Mouse (Mus musculus): ENCODE results near the gene Habp4. TPM values are rescaled to one million over a fixed set of nuclear protein-coding genes. Genes with fewer than 3 reads are reported as not detected.

The Habp4 gene
- total and polyA plus RNA-seq, 3 experiments = 12.4 to 33.9 (median 22.0) TPM

DNA sequence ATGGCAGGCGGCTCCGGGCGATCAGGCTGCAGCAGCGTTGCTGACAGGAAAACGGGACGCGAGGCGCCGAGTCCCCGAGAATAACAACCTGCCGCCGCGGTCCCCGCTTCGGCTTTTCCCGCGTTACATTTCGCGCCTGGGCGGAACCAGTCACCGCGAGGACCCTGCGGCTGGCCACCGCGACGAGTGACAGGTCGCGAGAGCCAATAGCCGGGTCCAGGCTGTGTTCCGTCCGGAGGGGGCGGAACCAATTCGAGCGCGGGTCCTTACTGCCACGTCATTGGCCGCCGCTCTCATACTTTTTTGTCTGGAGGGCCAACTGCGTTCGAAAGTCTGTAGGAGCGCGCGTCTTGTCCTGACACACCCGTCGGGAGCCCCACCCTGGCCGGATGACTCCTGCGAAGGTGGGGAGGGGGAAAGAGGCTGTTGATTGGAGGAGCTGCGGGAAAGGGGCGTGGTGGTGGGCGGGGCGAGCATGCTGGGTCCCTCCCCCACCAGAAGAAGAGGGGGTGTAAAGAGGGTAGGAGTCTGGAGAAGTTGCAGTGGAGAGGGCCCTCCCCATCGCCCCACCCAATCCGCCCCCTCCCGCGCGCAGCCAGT, 8.4 kb upstream of the Habp4 start, which contains the start of gene Zfp367:
Gene Zfp367, minus strand, starts transcription at position 120 of the 600 bp plus-strand sequence.
- Histone ChIP-seq H3K9me3 (replicated peaks) (no peaks in the 10 kb centered on the region), H3K27me3 (ENCODE audit: insufficient read depth, low read length) (no peaks in the 10 kb centered on the region), H3K36me3 (replicated peaks) (peaks cover 17% of the 10 kb centered on the region), H3K4me3 (ENCODE audit: low read depth, low read length) (peak within 1 kb of the TSS; percentile 99), H3K4me1 (ENCODE audit: insufficient read depth, low read depth, low read length) (peaks cover 37% of the 10 kb centered on the region)
- ATAC-seq (ENCODE audit: extremely low read depth, insufficient number of reproducible peaks, low FRiP score, poor library complexity, severe bottlenecking) (peak; percentile 92), DNase-seq (ENCODE audit: low spot score) (peak; percentile 90)
- TF ChIP-seq CTCF (IDR thresholded peaks at IDR 0.05; ENCODE audit: low read depth, low read length) (no peak), TAL1 (conservative IDR thresholded peaks at IDR 0.05; ENCODE audit: low read depth, low read length) (no peak), GATA1 (IDR thresholded peaks at IDR 0.05; ENCODE audit: borderline replicate concordance, low read length) (no peak), POLR2AphosphoS5 (IDR thresholded peaks at IDR 0.05; ENCODE audit: insufficient replicate concordance, low read depth, low read length) (no peak), GATA2 (IDR thresholded peaks at IDR 0.05; ENCODE audit: borderline replicate concordance, low read depth, low read length) (no peak)

DNA sequence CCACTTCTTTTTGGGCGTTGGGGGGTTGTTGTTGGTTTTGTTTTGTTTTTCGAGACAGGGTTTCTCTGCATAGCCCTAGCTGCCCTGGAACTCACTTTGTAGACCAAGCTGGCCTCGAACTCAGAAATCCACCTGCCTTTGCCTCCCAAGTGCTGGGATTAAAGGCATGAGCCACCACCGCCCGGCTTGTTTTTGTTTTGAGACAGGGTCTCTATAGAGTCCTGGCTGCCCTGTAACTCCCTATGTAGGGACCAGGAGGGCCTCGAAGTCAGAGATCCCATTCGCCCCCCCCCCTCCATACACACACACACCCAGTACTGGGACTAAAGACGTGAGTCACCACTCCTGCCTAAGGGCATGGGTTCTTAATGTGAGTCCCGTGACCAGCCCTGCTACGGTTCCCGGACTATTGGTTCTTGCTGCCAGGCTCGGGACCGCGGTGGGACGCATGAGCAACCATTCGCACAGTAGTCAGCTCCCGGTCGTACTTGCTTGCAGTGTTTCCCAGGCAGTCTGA, 7.8 kb upstream of the Habp4 start:
- no peak for TF ChIP-seq GATA1 (IDR thresholded peaks at IDR 0.05; ENCODE audit: borderline replicate concordance, low read length)
- ATAC-seq (ENCODE audit: extremely low read depth, insufficient number of reproducible peaks, low FRiP score, poor library complexity, severe bottlenecking) (peak; percentile 24; the same call in 1 of the 2 replicates), DNase-seq (ENCODE audit: low spot score) (no peak)
- no peaks in the 10 kb centered on the region for H3K9me3 ChIP-seq (replicated peaks)
- H3K36me3 ChIP-seq (replicated peaks) = peaks cover 15% of the 10 kb centered on the region
- peak overlapping the region; percentile 99 for H3K4me3 ChIP-seq (ENCODE audit: low read depth, low read length)
- peaks cover 35% of the 10 kb centered on the region for H3K4me1 ChIP-seq (ENCODE audit: insufficient read depth, low read depth, low read length)
- H3K27me3 ChIP-seq (ENCODE audit: insufficient read depth, low read length) = no peaks in the 10 kb centered on the region

DNA sequence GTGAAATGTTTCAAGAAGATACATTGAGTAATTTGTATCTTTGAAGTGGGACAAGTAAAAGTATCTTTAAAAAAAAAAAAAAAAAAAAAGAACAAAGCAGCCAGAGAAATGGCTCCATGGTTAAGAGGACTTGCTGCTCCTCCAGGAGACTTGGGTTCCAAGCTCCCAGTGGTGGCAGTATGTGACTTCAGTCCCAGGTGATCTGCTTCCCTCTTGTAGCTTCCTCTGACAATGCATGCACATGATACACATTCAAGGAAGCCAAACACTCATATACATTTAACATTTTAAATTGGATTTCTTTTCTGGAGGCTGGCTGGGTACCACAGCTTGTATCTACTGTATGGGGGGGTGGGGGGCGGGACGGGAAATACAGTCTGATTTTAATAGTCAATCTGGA, 7.0 kb upstream of the Habp4 start:
- ATAC-seq (ENCODE audit: extremely low read depth, insufficient number of reproducible peaks, low FRiP score, poor library complexity, severe bottlenecking) (no peak), DNase-seq (ENCODE audit: low spot score) (no peak)
- peaks cover 10% of the 10 kb centered on the region for H3K36me3 ChIP-seq (replicated peaks)
- H3K27me3 ChIP-seq (ENCODE audit: insufficient read depth, low read length) = no peaks in the 10 kb centered on the region
- no peak for TF ChIP-seq CTCF (IDR thresholded peaks at IDR 0.05; ENCODE audit: low read depth, low read length)
- no peak for TF ChIP-seq GATA1 (IDR thresholded peaks at IDR 0.05; ENCODE audit: borderline replicate concordance, low read length)
- no peak for TF ChIP-seq POLR2AphosphoS5 (IDR thresholded peaks at IDR 0.05; ENCODE audit: insufficient replicate concordance, low read depth, low read length)
- no peak for TF ChIP-seq TAL1 (conservative IDR thresholded peaks at IDR 0.05; ENCODE audit: low read depth, low read length)
- no peak for TF ChIP-seq GATA2 (IDR thresholded peaks at IDR 0.05; ENCODE audit: borderline replicate concordance, low read depth, low read length)
- H3K4me3 ChIP-seq (ENCODE audit: low read depth, low read length) = no peak overlapping the region
- H3K4me1 ChIP-seq (ENCODE audit: insufficient read depth, low read depth, low read length) = peaks cover 27% of the 10 kb centered on the region
- no peaks in the 10 kb centered on the region for H3K9me3 ChIP-seq (replicated peaks)

DNA sequence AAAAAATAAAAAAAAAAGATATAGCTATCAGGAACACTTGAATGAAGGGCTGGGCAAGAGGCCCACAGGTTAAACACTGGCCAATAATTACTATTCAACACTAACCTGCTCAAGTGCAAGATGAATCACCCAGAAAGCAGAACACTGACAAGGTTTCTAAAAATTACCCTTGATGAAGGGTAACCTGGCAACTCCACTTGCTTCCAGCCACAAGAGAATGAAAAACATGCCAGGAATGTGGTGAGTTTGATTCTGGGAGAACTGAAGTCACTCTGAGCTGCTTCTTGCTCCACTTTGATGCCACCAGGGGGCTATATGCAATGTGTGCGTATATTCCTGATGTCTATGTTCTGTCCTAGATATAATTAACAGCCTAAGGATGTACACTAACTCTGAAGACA, 6.5 kb upstream of the Habp4 start:
- ATAC-seq (ENCODE audit: extremely low read depth, insufficient number of reproducible peaks, low FRiP score, poor library complexity, severe bottlenecking) = no peak
- no peak for DNase-seq (ENCODE audit: low spot score)
- no peak overlapping the region for H3K4me3 ChIP-seq (ENCODE audit: low read depth, low read length)

DNA sequence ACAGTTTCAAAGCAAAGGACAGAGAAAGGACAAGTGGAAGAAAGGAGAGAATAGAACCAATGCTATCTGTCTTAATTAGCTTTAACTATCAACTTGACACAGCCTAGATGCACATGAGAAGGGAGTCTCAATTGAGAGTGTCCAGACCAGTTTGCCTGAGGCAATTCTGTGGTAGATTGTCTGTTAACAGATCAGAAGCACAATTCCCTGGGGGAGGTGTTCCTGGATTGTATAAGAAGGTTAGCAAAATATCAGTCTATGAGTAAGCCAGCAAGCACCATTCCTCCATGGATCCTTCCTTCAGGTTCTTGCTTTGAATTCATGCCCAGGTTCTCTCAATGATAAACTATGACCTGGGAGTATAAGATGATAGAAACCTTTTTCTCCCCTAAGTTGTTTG, 4.7 kb upstream of the Habp4 start:
- peaks cover 27% of the 10 kb centered on the region for H3K4me1 ChIP-seq (ENCODE audit: insufficient read depth, low read depth, low read length)
- H3K4me3 ChIP-seq (ENCODE audit: low read depth, low read length) = no peak overlapping the region
- no peak for TF ChIP-seq POLR2AphosphoS5 (IDR thresholded peaks at IDR 0.05; ENCODE audit: insufficient replicate concordance, low read depth, low read length)
- no peak for ATAC-seq (ENCODE audit: extremely low read depth, insufficient number of reproducible peaks, low FRiP score, poor library complexity, severe bottlenecking)
- H3K36me3 ChIP-seq (replicated peaks) = no peaks in the 10 kb centered on the region
- no peaks in the 10 kb centered on the region for H3K9me3 ChIP-seq (replicated peaks)
- DNase-seq (ENCODE audit: low spot score) = no peak
- H3K27me3 ChIP-seq (ENCODE audit: insufficient read depth, low read length) = no peaks in the 10 kb centered on the region

More for the DNA sequence above, 6.5 kb upstream of the Habp4 start:
- peaks cover 6% of the 10 kb centered on the region for H3K36me3 ChIP-seq (replicated peaks)
- no peak for TF ChIP-seq GATA1 (IDR thresholded peaks at IDR 0.05; ENCODE audit: borderline replicate concordance, low read length)
- no peak for TF ChIP-seq POLR2AphosphoS5 (IDR thresholded peaks at IDR 0.05; ENCODE audit: insufficient replicate concordance, low read depth, low read length)
- TF ChIP-seq TAL1 (conservative IDR thresholded peaks at IDR 0.05; ENCODE audit: low read depth, low read length) = no peak
- TF ChIP-seq CTCF (IDR thresholded peaks at IDR 0.05; ENCODE audit: low read depth, low read length) = 0 out of 2 replicates have a peak, but pooled peaks have one; percentile 5
- H3K4me1 ChIP-seq (ENCODE audit: insufficient read depth, low read depth, low read length) = peaks cover 23% of the 10 kb centered on the region
- no peaks in the 10 kb centered on the region for H3K27me3 ChIP-seq (ENCODE audit: insufficient read depth, low read length)
- H3K9me3 ChIP-seq (replicated peaks) = no peaks in the 10 kb centered on the region

DNA sequence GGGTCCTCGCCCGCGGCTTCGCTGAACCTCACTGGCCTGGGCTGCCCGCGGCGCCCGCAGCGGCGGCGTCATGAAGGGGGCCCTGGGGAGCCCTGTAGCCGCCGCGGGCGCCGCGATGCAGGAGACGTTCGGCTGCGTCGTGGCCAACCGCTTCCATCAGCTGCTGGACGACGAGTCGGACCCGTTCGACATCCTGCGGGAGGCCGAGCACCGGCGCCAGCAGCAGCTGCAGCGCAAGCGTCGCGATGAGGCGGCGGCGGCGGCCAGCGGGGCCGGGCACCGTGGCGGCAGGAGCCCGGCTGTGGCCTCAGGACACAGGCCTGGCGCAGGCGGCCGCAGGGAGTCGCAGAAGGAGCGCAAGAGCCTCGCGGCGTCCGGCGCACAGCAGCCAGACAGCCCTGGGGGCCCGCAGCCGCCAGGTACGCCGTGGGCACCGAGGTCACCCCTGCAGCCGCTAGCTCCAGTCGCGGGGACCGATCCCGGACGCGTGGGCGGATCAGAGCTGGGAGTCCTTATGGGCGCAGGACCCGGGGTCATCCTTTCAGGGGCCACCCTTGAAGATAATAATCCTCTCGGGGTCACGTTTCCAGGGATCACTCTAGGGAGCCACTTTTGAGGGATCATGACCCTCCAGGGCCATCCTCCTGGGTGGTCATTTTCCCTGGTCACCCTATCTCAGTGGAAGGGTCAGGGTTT, 440 bp downstream of the Habp4 start:
- peak; percentile 38 for DNase-seq (ENCODE audit: low spot score)
- Histone ChIP-seq H3K4me3 (ENCODE audit: low read depth, low read length) (peak overlapping the region; percentile 86), H3K9me3 (replicated peaks) (no peaks in the 10 kb centered on the region), H3K27me3 (ENCODE audit: insufficient read depth, low read length) (no peaks in the 10 kb centered on the region), H3K36me3 (replicated peaks) (peaks cover 5% of the 10 kb centered on the region), H3K4me1 (ENCODE audit: insufficient read depth, low read depth, low read length) (peaks cover 44% of the 10 kb centered on the region)
- TF ChIP-seq GATA2 (IDR thresholded peaks at IDR 0.05; ENCODE audit: borderline replicate concordance, low read depth, low read length) (no peak), GATA1 (IDR thresholded peaks at IDR 0.05; ENCODE audit: borderline replicate concordance, low read length) (no peak)
- no peak for ATAC-seq (ENCODE audit: extremely low read depth, insufficient number of reproducible peaks, low FRiP score, poor library complexity, severe bottlenecking)
